Mouse (Mus musculus): ENCODE measurements around the gene Ankmy2. TPM values are rescaled to one million over a fixed set of nuclear protein-coding genes. Genes with fewer than 3 reads are reported as not detected.

The Ankmy2 gene
- total RNA-seq, 1 experiment from 2014 or later = 50.7 TPM

Other genes with a start within 250 kb of the Ankmy2 start
- not detected in 2 replicates for gene Agr3, start 231.5 kb upstream of the Ankmy2 start, total RNA-seq (2021)
- not detected in 2 replicates for gene Agr2, start 164.2 kb upstream of the Ankmy2 start, total RNA-seq (2021)
- gene Tspan13, start 114.6 kb upstream of the Ankmy2 start, total RNA-seq (2021) = 8.8 and 11.7 TPM in 2 replicates
- gene Bzw2, start 966 bp downstream of the Ankmy2 start, total RNA-seq (2021) = 23.9 and 27.7 TPM in 2 replicates
- not detected in 2 replicates for gene Lrrc72, start 96.3 kb downstream of the Ankmy2 start, total RNA-seq (2021)
- gene Sostdc1, start 157.0 kb downstream of the Ankmy2 start, total RNA-seq (2021) = 0.52 TPM in 2 replicates
- gene Ispd, start 224.3 kb downstream of the Ankmy2 start, total RNA-seq (2021) = 7.4 and 9.8 TPM in 2 replicates
- 1.0 and 1.9 TPM in 2 replicates for gene D630036H23Rik, start 225.1 kb downstream of the Ankmy2 start, total RNA-seq (2021)